Mouse (Mus musculus) ES-Bruce4 (cell line): ENCODE results near the gene Cacna2d1.

Experiments
- CTCF ChIP-seq: IDR thresholded peaks from one replicate; pipeline ENCODE4 v1.8.1; 2011; ENCODE audit warnings: low read depth, low read length
- EP300 ChIP-seq: IDR thresholded peaks from 2 replicates; pipeline ENCODE4 v1.6.1; 2011; ENCODE audit warnings: low read depth, low read length; ENCODE audit not compliant: insufficient read depth

GRCm38 (mm10) chr5:16229384-16229783 is 294.9 kb downstream of the Cacna2d1 start:
- no peak for TF ChIP-seq CTCF
- TF ChIP-seq EP300: no peak
